Mouse (Mus musculus): ENCODE measurements around the gene Gm6040.

DNA sequence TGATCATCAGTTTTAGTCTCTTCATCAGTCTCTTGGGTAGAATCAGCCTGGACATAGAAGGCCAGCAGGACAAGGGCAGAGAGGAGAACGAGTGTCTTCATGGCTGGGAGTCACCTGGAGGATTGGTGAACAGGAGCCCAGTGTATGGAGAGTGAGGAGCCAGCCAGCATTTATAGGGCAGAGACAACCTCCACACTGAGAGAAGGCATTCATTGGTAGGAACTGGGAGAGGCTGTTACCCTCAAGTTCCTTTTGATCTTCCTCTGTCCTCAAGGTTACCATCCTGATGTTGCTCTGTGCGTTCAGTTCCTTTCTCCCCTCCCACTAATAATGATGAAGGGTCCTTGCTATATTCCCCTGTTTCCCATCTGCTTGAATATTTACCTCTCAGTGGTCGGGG is 22.7 kb upstream of the Gm6040 start, which contains the start of gene AY761185:
- TF ChIP-seq CTCF (IDR thresholded peaks at IDR 0.05; ENCODE audit: control insufficient read depth, insufficient read depth, insufficient read length) (no peak), MAX (IDR thresholded peaks at IDR 0.05) (no peak), MYOD1 (IDR thresholded peaks at IDR 0.05; ENCODE audit: control insufficient read depth, insufficient read length, low read depth) (no peak), MYOG (IDR thresholded peaks at IDR 0.05; ENCODE audit: control insufficient read depth, extremely low read depth, insufficient read length) (no peak), CEBPB (IDR thresholded peaks at IDR 0.05; ENCODE audit: low read depth) (no peak)
